Mouse (Mus musculus): Measurements from ENCODE around the gene Gabrg2.

Gabrg2 gene

DNA sequence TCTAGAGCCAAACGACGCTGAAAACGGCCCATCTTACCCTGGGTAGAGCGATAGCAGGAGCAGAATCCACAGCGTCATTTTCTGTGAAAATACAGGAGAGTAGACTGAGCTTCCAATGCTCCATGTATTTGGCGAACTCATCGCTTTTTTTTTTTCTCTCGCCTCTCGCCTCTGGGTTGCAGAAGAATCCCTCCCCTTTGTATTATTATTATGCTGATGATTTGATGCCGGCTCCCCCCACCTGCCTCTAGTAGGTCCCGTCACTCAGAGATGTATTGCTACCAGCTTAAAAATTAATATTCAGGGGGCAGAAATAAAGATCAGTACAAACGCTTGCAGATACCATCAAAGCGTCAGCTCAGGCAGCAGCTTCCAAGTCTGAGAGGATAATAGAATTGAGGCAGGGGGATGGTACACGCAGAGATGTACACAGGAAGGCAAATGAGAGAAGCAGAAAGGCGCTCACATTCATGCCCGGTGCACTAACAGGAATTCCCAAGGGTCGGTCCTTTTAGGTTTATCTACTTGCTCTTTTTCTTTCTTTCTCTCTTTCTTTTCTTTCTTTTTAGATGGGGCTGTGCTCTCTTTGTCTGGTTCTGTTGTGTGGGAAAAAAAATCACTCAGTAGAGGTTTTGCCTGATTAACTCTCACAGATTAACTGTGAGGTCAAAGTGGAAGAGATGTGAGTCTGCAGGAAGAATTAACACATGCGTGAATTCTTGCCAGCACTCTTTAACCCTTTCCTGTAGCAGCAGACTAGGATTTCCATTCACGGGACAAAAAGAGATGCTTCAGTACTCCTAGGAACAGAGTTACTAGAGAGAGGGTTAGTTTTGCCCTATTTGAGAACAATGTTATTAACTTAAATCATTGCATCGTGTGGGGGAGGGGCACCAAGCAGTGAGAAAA lies at the start of gene Gabrg2:
TSS of gene Gabrg2 (minus strand) at position 668 of the 909 bp plus-strand sequence.
- no peak for DNase-seq

DNA sequence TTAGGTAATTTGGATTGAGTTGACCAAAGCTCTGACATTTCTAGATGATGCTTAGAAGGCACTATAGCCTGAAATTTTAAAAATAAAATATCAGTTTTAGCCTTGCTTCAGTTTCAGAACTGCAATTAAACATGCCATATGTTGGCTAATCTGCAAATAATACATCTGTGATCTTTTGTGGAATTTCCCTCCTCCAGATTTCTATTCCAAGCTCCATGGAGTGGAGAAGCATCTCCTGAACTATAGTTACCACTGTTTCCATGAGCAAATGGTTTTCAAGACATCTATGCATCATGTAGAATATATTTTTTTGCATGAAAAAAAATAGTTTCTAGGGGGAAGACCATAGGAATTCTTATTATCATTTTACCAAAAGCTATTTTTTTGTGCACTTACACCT lies 47.5 kb upstream of the Gabrg2 start:
- no peak for DNase-seq

DNA sequence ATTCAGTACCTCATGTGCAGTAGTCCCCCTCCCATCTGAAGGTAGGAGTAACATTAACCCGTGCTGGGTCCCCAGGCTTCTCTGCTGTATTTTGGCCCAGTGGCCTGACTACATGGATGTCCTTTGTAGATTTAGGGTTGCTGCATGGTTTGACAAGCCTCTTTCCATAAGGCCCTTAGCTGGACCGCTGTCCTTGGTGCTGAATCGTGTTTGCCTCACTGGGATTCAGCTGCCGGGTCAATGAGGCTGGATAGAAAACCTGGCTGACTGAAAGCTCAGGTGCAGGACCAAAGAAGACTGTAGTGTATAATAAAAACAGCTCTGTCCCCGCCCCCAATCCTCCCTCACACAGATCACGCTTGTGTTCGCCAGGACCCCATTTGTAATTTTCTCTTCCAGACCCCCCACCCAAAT lies 1.2 kb downstream of the Gabrg2 start:
- peak; percentile 20 to 32 for DNase-seq

DNA sequence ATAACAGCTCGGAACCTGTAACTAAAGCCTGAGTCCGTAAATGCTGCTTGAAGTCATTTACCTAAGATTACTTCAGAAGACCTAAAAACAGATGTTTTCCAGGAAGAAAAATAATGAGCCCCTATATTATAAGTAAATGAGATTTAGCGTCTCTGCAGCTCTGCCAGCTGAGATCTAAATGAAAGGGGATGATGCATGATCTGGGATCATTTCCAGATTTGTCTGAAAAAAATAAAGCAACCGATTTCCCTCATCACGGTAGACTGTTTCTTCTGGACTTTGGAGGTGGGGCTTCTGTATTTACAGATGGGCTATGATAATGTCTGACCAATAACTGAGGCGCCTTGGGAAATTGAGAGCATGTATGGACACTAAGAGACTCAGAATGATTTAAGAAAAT lies 20.5 kb downstream of the Gabrg2 start:
- no peak for DNase-seq

DNA sequence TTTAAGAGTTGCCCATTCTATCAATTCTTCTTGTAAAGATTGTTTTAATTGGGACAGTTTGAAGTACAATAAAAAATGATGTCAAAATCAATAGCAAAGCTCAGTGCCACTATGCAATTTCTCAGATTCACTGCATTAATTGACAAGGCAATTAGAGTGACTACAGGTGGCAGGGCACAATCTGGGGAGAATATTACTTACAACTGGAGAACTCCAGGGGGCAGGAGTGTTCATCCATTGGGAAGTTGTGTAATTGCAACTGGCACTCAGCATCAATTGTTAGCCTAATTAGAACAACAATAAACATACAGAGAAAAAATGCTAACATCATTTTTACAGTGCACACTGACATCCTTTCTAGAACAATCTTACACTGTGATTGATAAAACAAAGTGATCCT lies 32.1 kb downstream of the Gabrg2 start:
- no peak for DNase-seq

DNA sequence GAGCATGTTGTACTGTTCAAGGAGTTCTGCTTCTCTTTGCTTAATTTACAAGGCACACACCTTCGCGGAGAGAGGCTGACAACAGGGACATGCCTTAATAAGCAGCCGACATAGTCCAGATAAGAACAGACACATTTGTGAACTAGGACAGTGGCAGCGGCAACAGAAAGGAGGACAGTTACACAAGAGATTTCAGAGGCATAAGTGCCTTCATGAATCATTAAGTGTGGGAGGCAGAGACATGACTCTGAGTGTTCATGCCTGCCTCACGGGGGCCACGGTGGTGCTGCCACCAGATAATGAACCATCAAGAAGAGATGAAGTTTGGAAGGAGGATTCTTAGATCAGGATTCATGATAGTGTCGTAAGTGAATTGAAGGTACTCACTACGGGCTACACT lies 38.0 kb downstream of the Gabrg2 start:
- no peak for DNase-seq

DNA sequence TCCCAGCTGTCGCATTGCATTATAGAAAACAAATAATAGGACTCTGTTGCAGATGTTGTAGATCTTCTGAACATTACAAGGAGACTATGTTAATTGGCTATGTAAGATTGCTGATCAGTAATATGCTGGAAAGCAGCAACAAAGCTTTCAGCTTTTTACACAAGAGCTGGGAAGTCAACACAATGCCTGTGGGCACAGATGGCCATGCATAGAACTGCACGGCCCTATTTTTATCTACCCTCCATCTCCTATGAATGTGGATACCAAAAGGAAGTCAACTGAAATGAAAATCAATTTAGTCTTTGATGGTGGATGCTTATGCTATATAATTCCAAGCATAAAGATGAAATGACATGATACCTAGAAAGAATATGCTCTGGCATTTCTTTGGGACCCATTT lies 47.1 kb downstream of the Gabrg2 start:
- DNase-seq = no peak

DNA sequence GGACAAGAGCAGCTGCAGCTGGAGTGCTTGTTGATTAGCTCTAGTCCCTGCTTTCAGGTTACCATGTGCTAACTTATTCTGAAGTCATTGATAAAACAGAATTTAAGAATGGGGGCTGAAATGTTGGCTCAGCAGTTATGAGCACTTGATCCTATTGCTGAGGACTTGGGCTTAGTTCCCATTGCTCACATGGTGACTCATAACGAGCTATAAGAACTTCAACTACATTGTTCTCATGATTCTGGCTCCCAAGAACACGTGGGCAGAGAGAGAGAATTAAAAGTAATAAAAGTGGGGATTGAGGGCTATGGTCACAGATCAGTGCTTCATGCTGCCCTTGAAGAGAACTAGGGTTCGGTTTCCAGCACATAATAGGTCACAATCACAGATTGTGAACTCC lies 48.8 kb downstream of the Gabrg2 start:
- DNase-seq = no peak

DNA sequence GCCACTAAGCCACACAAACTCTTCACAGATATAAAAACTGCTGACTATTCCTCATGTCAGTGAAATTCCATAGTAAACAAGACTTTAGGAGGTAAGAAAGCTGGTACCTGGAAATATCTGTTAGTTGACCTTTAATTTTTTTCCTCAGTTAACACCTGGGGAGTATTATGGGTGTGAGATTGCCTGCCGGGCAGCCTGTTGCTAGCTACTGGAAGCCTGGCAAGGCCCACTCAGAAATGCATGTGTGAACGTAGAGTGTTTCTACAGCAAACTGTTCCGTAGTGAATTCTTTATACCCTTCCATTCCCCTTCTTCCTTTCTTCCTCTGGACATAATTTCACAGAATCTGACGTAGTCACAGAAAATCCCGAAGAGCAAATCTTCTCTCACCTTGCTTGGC lies 55.2 kb downstream of the Gabrg2 start:
- DNase-seq = no peak

DNA sequence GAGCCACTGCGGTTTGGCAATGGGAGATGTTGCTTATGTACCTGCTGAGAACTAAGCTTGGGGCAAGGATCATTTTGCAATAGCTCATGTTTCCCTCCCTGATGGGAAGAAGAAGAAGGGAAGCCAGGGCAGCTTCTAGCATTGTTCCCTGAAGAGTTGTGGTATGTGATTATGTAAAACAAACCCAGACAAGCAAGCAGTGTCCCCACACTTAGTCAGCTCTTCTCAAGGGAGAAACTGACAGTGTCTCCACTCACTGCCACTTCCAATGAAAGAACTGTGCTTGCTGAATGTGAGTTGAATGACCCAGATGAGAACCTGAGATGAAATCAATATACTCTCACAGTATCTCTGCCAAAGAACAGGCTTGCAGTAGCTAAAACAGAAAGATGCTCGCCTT lies 62.7 kb downstream of the Gabrg2 start:
- DNase-seq = no peak

DNA sequence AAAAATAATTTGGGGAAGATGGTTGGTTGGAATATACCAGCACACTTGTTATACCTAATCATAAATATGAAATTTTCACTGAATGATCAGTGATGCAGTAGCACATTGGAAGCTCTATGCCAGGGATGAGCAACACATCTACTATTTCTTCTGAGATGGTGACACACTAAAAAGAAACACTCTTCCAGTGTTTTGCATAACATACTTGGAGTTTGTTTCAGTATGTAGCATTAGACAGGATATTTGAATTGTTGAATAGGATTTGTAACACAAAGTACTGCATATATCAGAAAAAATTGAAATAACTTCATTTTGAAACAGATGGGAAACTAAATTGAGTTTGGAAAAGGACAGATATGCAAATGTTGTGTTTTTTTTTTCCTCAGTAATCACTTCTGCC lies 81.8 kb downstream of the Gabrg2 start:
- DNase-seq = no peak

DNA sequence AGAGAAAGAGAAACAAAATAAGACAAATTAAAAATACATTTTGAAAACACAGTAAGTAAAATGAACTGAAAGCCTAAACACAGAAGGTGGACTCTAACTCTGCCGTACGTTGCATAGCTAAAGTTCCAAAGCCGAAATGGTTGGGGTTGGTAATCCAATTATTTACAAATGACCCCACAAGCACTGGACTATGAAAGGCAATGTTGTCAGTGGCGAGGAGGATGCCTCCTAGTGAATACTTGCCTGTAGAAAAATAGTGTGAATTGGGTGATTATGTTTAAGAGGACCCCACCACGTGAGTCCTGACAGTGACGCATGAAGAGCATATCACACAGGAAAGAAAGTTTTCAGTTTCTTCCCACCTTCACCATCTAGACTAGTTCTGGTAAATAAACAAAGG lies 86.6 kb downstream of the Gabrg2 start:
- no peak for DNase-seq

DNA sequence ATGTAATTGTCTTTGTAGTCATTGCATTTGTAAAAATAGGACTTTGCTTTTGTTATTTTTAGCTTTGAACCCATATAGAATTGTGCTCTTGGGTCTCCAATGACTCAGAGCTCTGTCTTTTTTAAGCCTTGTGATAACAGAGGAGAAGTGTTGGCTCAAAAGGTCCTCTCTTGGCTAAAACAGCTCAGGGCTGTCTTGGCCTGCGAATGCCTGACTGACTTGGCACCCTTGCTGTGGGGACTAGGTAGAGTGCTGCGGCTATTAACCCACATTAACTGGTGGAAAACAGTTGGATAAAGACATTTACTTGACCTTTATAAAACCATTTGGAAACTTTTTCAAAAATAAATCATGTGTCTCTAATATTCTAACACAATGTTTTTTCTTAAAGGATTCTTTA lies 97.0 kb downstream of the Gabrg2 start:
- DNase-seq = no peak
